Mouse (Mus musculus): ENCODE data around the gene 4933427D14Rik. TPM values are rescaled to one million over a fixed set of nuclear protein-coding genes. Genes with fewer than 3 reads are reported as not detected.
A peak's percentile ranks its signal among the peaks of the same experiment; 100 is the strongest.

4933427D14Rik gene
- 15.5 and 18.9 TPM in 2 replicates for polyA plus RNA-seq (2016; fragmentation: Nextera tagmentation; extraction: Ambion mirVana)

- under 1% methylated on average over 42 of the region's 42 CpGs for WGBS
- DNase-seq (ENCODE audit: low spot score): peak; percentile 89
- peak within 1 kb of the TSS; percentile 95 for H3K4me3 ChIP-seq
- H3K4me1 ChIP-seq (replicated peaks): peaks cover 35% of the 10 kb centered on the region
- H3K36me3 ChIP-seq: peaks cover 44% of the 10 kb centered on the region
- H3K27me3 ChIP-seq (ENCODE audit: insufficient read depth, poor library complexity, severe bottlenecking): no peaks in the 10 kb centered on the region
- H3K27ac ChIP-seq: peak within 1 kb of the TSS; percentile 92
- no peaks in the 10 kb centered on the region for H3K9me3 ChIP-seq
These were observed at the start of gene 4933427D14Rik, which contains the start of gene Txndc17 for GRCm38 (mm10) chr11:72207204-72207833. TSS of gene 4933427D14Rik (minus strand) at chr11:72207459. TSS of gene Txndc17 (plus strand) at chr11:72207547.

GRCm38 (mm10) chr11:72256441-72256840 lies 49.2 kb upstream of the 4933427D14Rik start:
- Histone ChIP-seq H3K9me3 (no peaks in the 10 kb centered on the region), H3K4me1 (replicated peaks) (no peaks in the 10 kb centered on the region), H3K27ac (no peak overlapping the region), H3K4me3 (no peak overlapping the region), H3K36me3 (no peaks in the 10 kb centered on the region), H3K27me3 (ENCODE audit: insufficient read depth, poor library complexity, severe bottlenecking) (no peaks in the 10 kb centered on the region)
- DNase-seq (ENCODE audit: low spot score): no peak
- 81% methylated on average over 2 of the region's 2 CpGs for WGBS

DNA sequence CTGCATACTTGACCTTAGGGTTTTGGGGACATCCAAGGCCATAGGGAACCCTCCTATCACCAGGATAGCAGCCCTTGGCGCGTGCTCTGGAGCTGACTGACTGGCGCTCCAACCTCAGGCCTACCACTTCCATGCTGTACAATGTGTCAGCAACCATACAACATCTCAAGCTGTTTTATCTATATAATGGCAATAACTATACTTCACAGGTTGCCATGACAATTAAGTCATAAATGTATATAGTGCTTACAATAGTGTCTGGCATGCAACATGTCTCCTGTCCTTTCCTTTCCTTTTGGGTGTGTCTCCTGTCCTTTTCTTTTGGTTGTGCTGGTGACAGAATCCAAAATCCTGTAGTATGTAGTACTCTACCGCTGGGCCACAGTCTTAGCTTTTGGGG lies 48.4 kb upstream of the 4933427D14Rik start:
- H3K4me3 ChIP-seq: no peak overlapping the region
- no peaks in the 10 kb centered on the region for H3K27me3 ChIP-seq (ENCODE audit: insufficient read depth, poor library complexity, severe bottlenecking)
- no peaks in the 10 kb centered on the region for H3K9me3 ChIP-seq
- WGBS: 95% methylated on average over 4 of the region's 4 CpGs
- H3K27ac ChIP-seq: no peak overlapping the region
- no peaks in the 10 kb centered on the region for H3K36me3 ChIP-seq
- no peak for DNase-seq (ENCODE audit: low spot score)
- H3K4me1 ChIP-seq (replicated peaks): no peaks in the 10 kb centered on the region

DNA sequence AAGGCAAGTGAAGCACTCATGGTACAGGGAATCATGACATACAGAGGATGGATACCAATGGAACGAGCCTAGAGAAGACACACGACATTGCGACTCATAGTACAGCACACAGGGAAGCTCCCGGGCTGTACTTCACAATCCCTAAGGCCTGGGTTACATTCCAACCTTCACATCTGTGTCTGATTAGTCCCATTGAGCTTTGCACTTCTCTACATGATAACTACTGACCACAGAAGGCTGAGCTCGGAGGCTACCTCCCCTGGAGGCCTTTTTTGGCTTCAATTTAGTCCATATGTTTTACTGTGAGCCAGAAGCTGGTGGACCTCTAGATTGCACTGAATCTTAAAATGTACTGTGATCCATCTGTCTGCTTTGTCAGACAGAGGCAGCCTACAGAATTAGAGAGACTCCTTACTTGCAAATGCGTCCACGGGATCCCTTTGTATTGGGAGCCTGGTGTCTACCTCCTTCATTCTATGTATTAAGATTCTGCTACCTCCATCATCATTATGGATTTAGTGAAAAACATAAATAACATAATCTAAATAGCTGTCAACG lies 38.0 kb upstream of the 4933427D14Rik start:
- 76% methylated on average over 8 of the region's 8 CpGs for WGBS
- DNase-seq (ENCODE audit: low spot score): no peak
- Histone ChIP-seq H3K4me1 (replicated peaks) (no peaks in the 10 kb centered on the region), H3K4me3 (no peak overlapping the region), H3K27ac (no peak overlapping the region), H3K36me3 (no peaks in the 10 kb centered on the region), H3K9me3 (no peaks in the 10 kb centered on the region), H3K27me3 (ENCODE audit: insufficient read depth, poor library complexity, severe bottlenecking) (peaks cover 6% of the 10 kb centered on the region; the same call in 1 of the 2 replicates)

- no peak overlapping the region for H3K27ac ChIP-seq
- H3K4me1 ChIP-seq (replicated peaks): no peaks in the 10 kb centered on the region
- 79% methylated on average over 4 of the region's 4 CpGs for WGBS
- no peak overlapping the region for H3K4me3 ChIP-seq
- H3K36me3 ChIP-seq: no peaks in the 10 kb centered on the region
- no peak for DNase-seq (ENCODE audit: low spot score)
- H3K27me3 ChIP-seq (ENCODE audit: insufficient read depth, poor library complexity, severe bottlenecking): no peaks in the 10 kb centered on the region
- no peaks in the 10 kb centered on the region for H3K9me3 ChIP-seq
These were observed 33.0 kb upstream of the 4933427D14Rik start for GRCm38 (mm10) chr11:72240062-72240860.

GRCm38 (mm10) chr11:72234013-72234412 lies 26.8 kb upstream of the 4933427D14Rik start:
- DNase-seq (ENCODE audit: low spot score): no peak
- 63% methylated on average over 5 of the region's 5 CpGs for WGBS
- H3K27me3 ChIP-seq (ENCODE audit: insufficient read depth, poor library complexity, severe bottlenecking): no peaks in the 10 kb centered on the region
- no peak overlapping the region for H3K27ac ChIP-seq
- H3K4me3 ChIP-seq: no peak overlapping the region
- no peaks in the 10 kb centered on the region for H3K9me3 ChIP-seq
- no peaks in the 10 kb centered on the region for H3K4me1 ChIP-seq (replicated peaks)
- no peaks in the 10 kb centered on the region for H3K36me3 ChIP-seq

DNA sequence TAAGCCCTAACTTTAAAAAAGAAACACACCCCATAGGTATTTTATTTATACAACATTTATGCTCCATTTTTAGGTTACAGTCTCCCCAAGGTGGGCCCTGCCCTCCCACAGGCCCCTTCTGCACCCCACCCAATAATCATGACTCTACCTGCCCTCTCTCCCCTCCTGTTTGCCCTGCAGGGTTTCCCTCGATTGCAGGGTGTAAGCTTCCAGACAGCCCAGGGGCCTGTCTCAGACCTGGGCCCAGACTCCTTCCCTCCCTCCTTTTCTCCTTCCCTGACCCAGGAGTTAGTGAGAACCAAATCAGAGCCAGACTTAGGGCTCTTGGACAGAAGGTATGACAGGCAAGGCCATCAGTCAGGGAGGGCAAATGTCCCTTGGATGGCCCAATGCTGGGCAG lies 25.7 kb upstream of the 4933427D14Rik start:
- Histone ChIP-seq H3K36me3 (no peaks in the 10 kb centered on the region), H3K4me1 (replicated peaks) (no peaks in the 10 kb centered on the region), H3K27me3 (ENCODE audit: insufficient read depth, poor library complexity, severe bottlenecking) (0 out of 2 replicates have a peak, but pooled peaks cover 4% of the 10 kb centered on the region), H3K4me3 (no peak overlapping the region), H3K27ac (no peak overlapping the region), H3K9me3 (no peaks in the 10 kb centered on the region)
- no peak for DNase-seq (ENCODE audit: low spot score)
- 54% methylated on average over 1 of the region's 1 CpGs for WGBS

GRCm38 (mm10) chr11:72232068-72232467 lies 24.8 kb upstream of the 4933427D14Rik start:
- 0 out of 2 replicates have a peak, but pooled peaks cover 4% of the 10 kb centered on the region for H3K27me3 ChIP-seq (ENCODE audit: insufficient read depth, poor library complexity, severe bottlenecking)
- H3K4me3 ChIP-seq: no peak overlapping the region
- H3K27ac ChIP-seq: no peak overlapping the region
- no peak for DNase-seq (ENCODE audit: low spot score)
- H3K36me3 ChIP-seq: no peaks in the 10 kb centered on the region
- H3K9me3 ChIP-seq: no peaks in the 10 kb centered on the region
- WGBS: 85% methylated on average over 7 of the region's 7 CpGs
- no peaks in the 10 kb centered on the region for H3K4me1 ChIP-seq (replicated peaks)

- Histone ChIP-seq H3K4me3 (no peak overlapping the region), H3K27me3 (ENCODE audit: insufficient read depth, poor library complexity, severe bottlenecking) (0 out of 2 replicates have a peak, but pooled peaks cover 4% of the 10 kb centered on the region), H3K36me3 (no peaks in the 10 kb centered on the region), H3K27ac (no peak overlapping the region), H3K9me3 (no peaks in the 10 kb centered on the region), H3K4me1 (replicated peaks) (peaks cover 12% of the 10 kb centered on the region)
- 95% methylated on average over 4 of the region's 4 CpGs for WGBS
- DNase-seq (ENCODE audit: low spot score): no peak
These were observed 21.3 kb upstream of the 4933427D14Rik start for GRCm38 (mm10) chr11:72228513-72228912.

- 0 out of 2 replicates have a peak, but pooled peaks cover 4% of the 10 kb centered on the region for H3K27me3 ChIP-seq (ENCODE audit: insufficient read depth, poor library complexity, severe bottlenecking)
- H3K4me3 ChIP-seq: no peak overlapping the region
- H3K36me3 ChIP-seq: no peaks in the 10 kb centered on the region
- H3K9me3 ChIP-seq: no peaks in the 10 kb centered on the region
- H3K4me1 ChIP-seq (replicated peaks): peaks cover 12% of the 10 kb centered on the region
- H3K27ac ChIP-seq: peak overlapping the region; percentile 66
- DNase-seq (ENCODE audit: low spot score): no peak
- WGBS: 82% methylated on average over 6 of the region's 6 CpGs
These were observed 19.6 kb upstream of the 4933427D14Rik start for GRCm38 (mm10) chr11:72226901-72227300.

- H3K27ac ChIP-seq: peak overlapping the region; percentile 66
- WGBS: 45% methylated on average over 10 of the region's 10 CpGs
- H3K4me3 ChIP-seq: no peak overlapping the region
- H3K9me3 ChIP-seq: no peaks in the 10 kb centered on the region
- DNase-seq (ENCODE audit: low spot score): peak; percentile 17
- H3K4me1 ChIP-seq (replicated peaks): peaks cover 12% of the 10 kb centered on the region
- H3K36me3 ChIP-seq: no peaks in the 10 kb centered on the region
- H3K27me3 ChIP-seq (ENCODE audit: insufficient read depth, poor library complexity, severe bottlenecking): 0 out of 2 replicates have a peak, but pooled peaks cover 4% of the 10 kb centered on the region
These were observed 18.9 kb upstream of the 4933427D14Rik start for GRCm38 (mm10) chr11:72226020-72226791.

GRCm38 (mm10) chr11:72224865-72225264 lies 17.6 kb upstream of the 4933427D14Rik start:
- peak; percentile 75 for DNase-seq (ENCODE audit: low spot score)
- Histone ChIP-seq H3K9me3 (no peaks in the 10 kb centered on the region), H3K4me1 (replicated peaks) (peaks cover 12% of the 10 kb centered on the region), H3K27ac (no peak overlapping the region), H3K36me3 (no peaks in the 10 kb centered on the region), H3K27me3 (ENCODE audit: insufficient read depth, poor library complexity, severe bottlenecking) (0 out of 2 replicates have a peak, but pooled peaks cover 4% of the 10 kb centered on the region), H3K4me3 (no peak overlapping the region)
- WGBS: 17% methylated on average over 5 of the region's 5 CpGs

Data from hindbrain, embryonic 10.5 days (tissue).